Mouse (Mus musculus) ES-Bruce4 (cell line): Measurements from ENCODE around the gene Rgs7bp.

ENCODE experiments used
- CTCF ChIP-seq: IDR thresholded peaks from one replicate; pipeline ENCODE4 v1.8.1; 2011; ENCODE audit warnings: low read depth, low read length
- EP300 ChIP-seq: IDR thresholded peaks from 2 replicates; pipeline ENCODE4 v1.6.1; 2011; ENCODE audit warnings: low read depth, low read length; ENCODE audit not compliant: insufficient read depth
- POLR2A ChIP-seq: IDR thresholded peaks from one replicate; pipeline ENCODE4 v1.8.1; 2011; ENCODE audit warnings: low read length; ENCODE audit not compliant: insufficient read depth

- no peak for TF ChIP-seq POLR2A
- TF ChIP-seq CTCF, result no peak
- TF ChIP-seq EP300, result no peak
These were observed 69.0 kb downstream of the Rgs7bp start for GRCm38 (mm10) chr13:104985691-104986090.
